8 mouse cellular contexts compared by ENCODE assay signal in the genomic region with DNA sequence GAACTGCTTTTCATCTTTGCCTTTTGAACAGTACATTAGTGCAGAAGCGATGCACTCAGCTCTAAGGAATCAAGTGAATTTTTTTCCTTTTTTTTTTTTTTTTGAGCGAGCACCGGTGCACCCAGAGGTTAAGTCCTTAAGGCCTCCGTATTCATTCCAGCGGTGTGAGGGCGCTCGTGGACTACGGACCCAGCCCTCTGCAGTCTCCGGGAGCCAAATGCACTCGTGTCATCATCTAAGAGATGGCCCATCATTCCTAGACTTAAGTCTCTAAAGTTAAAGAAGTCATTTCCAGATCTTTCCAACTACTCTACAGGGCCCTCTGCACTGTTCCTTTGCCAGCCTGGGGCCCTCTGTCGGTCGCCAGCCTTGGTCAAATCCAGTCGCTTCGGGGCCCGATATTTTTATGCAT. TPM values are rescaled to one million over a fixed set of nuclear protein-coding genes. Genes with fewer than 3 reads are reported as not detected.
DNase-seq lines count a peak whose midpoint lies in the region.

No protein-coding gene starts in this region.

- intact Hi-C loops in heart, postnatal 10 days (cut with DNase I), result loop anchor here (10.0 kb wide), 1 partner anchor 384 kb away; no protein-coding TSS in a partner anchor

- peak; percentile 14 for DNase-seq in ES-CJ7 (ENCODE audit: low read depth, low spot score)
- peak; percentile 45 for DNase-seq in adrenal gland, postnatal 10 days
- DNase-seq in fibroblast of lung, adult 2 months (ENCODE audit: low read depth), result peak; percentile 35
- DNase-seq in heart, postnatal 10 days, result peak; percentile 47 to 59
- DNase-seq in kidney, postnatal 36 days, result peak; percentile 42 to 66
- peak; percentile 26 for DNase-seq in mesoderm, embryonic 11.5 days (ENCODE audit: low read depth, low spot score)
- no peak for DNase-seq in thymus, postnatal 0 days (ENCODE audit: low spot score)
- no peak for DNase-seq in thymus, postnatal 14 days

RNA-seq across cellular contexts. Expression of a gene that starts 1.2 kb away (rescaled TPM):
- total RNA-seq in adrenal gland, postnatal 10 days (2021), result 1 to 10 TPM; 9.6 to 10.0 TPM
- 1 to 10 TPM; 6.1 to 7.8 TPM for total RNA-seq in heart, postnatal 10 days (2021)
- 3.5 and 4.5 TPM in 2 replicates for polyA plus RNA-seq in thymus, postnatal 0 days (2015; fragmentation: Nextera tagmentation; extraction: Ambion mirVana)

Comparison
In these comparisons a context has a peak if more than half of its experiments do, and no peak if none do; other contexts are left out.
1. DNase-seq: peak in ES-CJ7 (single experiment), adrenal gland, postnatal 10 days (single experiment), fibroblast of lung, adult 2 months (single experiment), heart, postnatal 10 days (2 of 2), kidney, postnatal 36 days (2 of 2) and mesoderm, embryonic 11.5 days (single experiment); none in thymus, postnatal 0 days (single experiment) and thymus, postnatal 14 days (single experiment).